ENCODE assay signal across 17 mouse cellular contexts in genomic region chr15:80303779-80304178, GRCm38 (mm10). TPM values are rescaled to one million over a fixed set of nuclear protein-coding genes. Genes with fewer than 3 reads are reported as not detected.
DNase-seq lines count a peak whose midpoint lies in the region; ATAC-seq and TF ChIP-seq lines count a peak whose summit lies in the region.
"Had no signal": no experiment of that assay in that cellular context is flagged by ENCODE, and none has a peak within 500 bp of the region (broad histone marks: within the 10 kb centered on the region; RNA-seq: fewer than 3 reads in every experiment).

No protein-coding gene starts in this region.

- H3K9me3 ChIP-seq in hindbrain, embryonic 10.5 days = no peaks in the 10 kb centered on the region
- H3K9me3 ChIP-seq in hindbrain, embryonic 11.5 days (ENCODE audit: control insufficient read depth, low read length) = no peaks in the 10 kb centered on the region
- H3K9me3 ChIP-seq: limb, embryonic 13.5 days; liver, embryonic 15.5 days; neural tube, embryonic 13.5 days had no signal

- peaks cover 16% of the 10 kb centered on the region for H3K4me1 ChIP-seq in hindbrain, embryonic 10.5 days (replicated peaks)
- no peaks in the 10 kb centered on the region for H3K4me1 ChIP-seq in hindbrain, embryonic 11.5 days (replicated peaks; ENCODE audit: control insufficient read depth, insufficient read depth, low read length)
- peaks cover 38% of the 10 kb centered on the region for H3K4me1 ChIP-seq in olfactory bulb, adult 2 months (ENCODE audit: control insufficient read depth, insufficient read depth, low read length)
- H3K4me1 ChIP-seq: limb, embryonic 13.5 days; liver, embryonic 15.5 days; neural tube, embryonic 13.5 days had no signal

- H3K27ac ChIP-seq in hindbrain, embryonic 10.5 days = 0 out of 2 replicates have a peak overlapping the region, but pooled peaks have one; percentile 10
- H3K27ac ChIP-seq in hindbrain, embryonic 11.5 days (ENCODE audit: low read depth, low read length) = no peak overlapping the region
- H3K27ac ChIP-seq in olfactory bulb, adult 2 months (ENCODE audit: insufficient read depth, low read depth, low read length) = peak overlapping the region; percentile 49
- H3K27ac ChIP-seq: limb, embryonic 13.5 days; liver, embryonic 15.5 days; neural tube, embryonic 13.5 days had no signal

- no peak overlapping the region for H3K9ac ChIP-seq in hindbrain, embryonic 11.5 days (ENCODE audit: low read depth, low read length)
- H3K9ac ChIP-seq: limb, embryonic 13.5 days; liver, embryonic 15.5 days; neural tube, embryonic 13.5 days had no signal

- TF ChIP-seq POLR2A in olfactory bulb, adult 2 months (IDR thresholded peaks at IDR 0.05; ENCODE audit: insufficient read depth, low read depth, low read length) = no peak

- CTCF ChIA-PET in Patski (lab: Charles Lee) = no interaction called here

- ATAC-seq in hindbrain, embryonic 11.5 days (ENCODE audit: low FRiP score) = no peak
- ATAC-seq in Patski = peak; percentile 17

- intact Hi-C loops in left cerebral cortex, postnatal 25 days (cut with DNase I) = no loop called here
- intact Hi-C loops in left cerebral cortex, postnatal 10 days (cut with DNase I) = no loop called here

- no peak overlapping the region for H3K4me2 ChIP-seq in hindbrain, embryonic 11.5 days (replicated peaks; ENCODE audit: low read depth, low read length)
- H3K4me2 ChIP-seq: heart, embryonic 11.5 days; limb, embryonic 13.5 days; liver, embryonic 15.5 days; neural tube, embryonic 13.5 days had no signal

- TF ChIP-seq CTCF in Patski (IDR thresholded peaks at IDR 0.05) = no peak
- no peak for TF ChIP-seq CTCF in olfactory bulb, adult 2 months (IDR thresholded peaks at IDR 0.05; ENCODE audit: insufficient read depth, low read depth, low read length)

- H3K36me3 ChIP-seq in hindbrain, embryonic 10.5 days = no peaks in the 10 kb centered on the region
- H3K36me3 ChIP-seq in hindbrain, embryonic 11.5 days (ENCODE audit: control insufficient read depth, insufficient read depth, low read length) = no peaks in the 10 kb centered on the region
- H3K36me3 ChIP-seq: limb, embryonic 13.5 days; liver, embryonic 15.5 days; neural tube, embryonic 13.5 days had no signal

- POLR2A ChIA-PET in Patski (lab: Charles Lee) = no interaction called here

- H3K27me3 ChIP-seq in hindbrain, embryonic 10.5 days (ENCODE audit: insufficient read depth, poor library complexity, severe bottlenecking) = peaks cover 4% of the 10 kb centered on the region; the same call in 1 of the 2 replicates
- H3K27me3 ChIP-seq in hindbrain, embryonic 11.5 days (ENCODE audit: control insufficient read depth, insufficient read depth, low read length) = no peaks in the 10 kb centered on the region
- H3K27me3 ChIP-seq in Patski = peaks cover 6% of the 10 kb centered on the region
- H3K27me3 ChIP-seq: limb, embryonic 13.5 days; liver, embryonic 15.5 days; neural tube, embryonic 13.5 days had no signal

- WGBS in hindbrain, embryonic 10.5 days = 76% methylated on average over 14 of the region's 14 CpGs
- 77% methylated on average over 14 of the region's 14 CpGs for WGBS in hindbrain, embryonic 11.5 days
- 51% methylated on average over 14 of the region's 14 CpGs for WGBS in olfactory bulb, adult 2 months

- H3K4me3 ChIP-seq in hindbrain, embryonic 10.5 days = no peak overlapping the region
- no peak overlapping the region for H3K4me3 ChIP-seq in hindbrain, embryonic 11.5 days (ENCODE audit: low read depth, low read length)
- H3K4me3 ChIP-seq in olfactory bulb, adult 2 months (ENCODE audit: insufficient read depth, low read depth, low read length) = no peak overlapping the region
- H3K4me3 ChIP-seq: limb, embryonic 13.5 days; liver, embryonic 15.5 days; neural tube, embryonic 13.5 days had no signal

- DNase-seq in hindbrain, embryonic 10.5 days (ENCODE audit: low spot score) = no peak
- DNase-seq in hindbrain, embryonic 11.5 days (ENCODE audit: low spot score) = no peak
- DNase-seq in left cerebral cortex, postnatal 25 days (ENCODE audit: low spot score in 2 of 2) = peak; percentile 46 to 85
- DNase-seq in left cerebral cortex, postnatal 10 days (ENCODE audit: extremely low spot score in 1 of 2, low spot score in 2 of 2) = no peak
- no peak for DNase-seq in Patski (ENCODE audit: low read depth, low spot score)
- no peak for DNase-seq in urinary bladder, postnatal 14 days (ENCODE audit: low spot score)
- DNase-seq: gastrocnemius, postnatal 36 days; lung, postnatal 10 days had no signal

- in situ Hi-C loops in Patski (cut with MboI; ENCODE audit: low pct_unique_long_range_greater_than_20kb) = no loop called here

RNA-seq across cellular contexts. Expression of gene Cacna1i, which starts 16.7 kb away (rescaled TPM):
- polyA plus RNA-seq in hindbrain, embryonic 10.5 days (2016; fragmentation: Nextera tagmentation; extraction: Ambion mirVana) = 0.01 and 0.04 TPM in 2 replicates
- 0.14 and 0.74 TPM in 2 replicates for polyA plus RNA-seq in hindbrain, embryonic 11.5 days (2014; fragmentation: Nextera tagmentation; extraction: Ambion mirVana)
- total RNA-seq in left cerebral cortex, postnatal 25 days (2021) = 10 to 100 TPM; 77.1 to 79.3 TPM
- total RNA-seq in left cerebral cortex, postnatal 10 days (2021) = 10 to 100 TPM; 82.6 to 84.8 TPM
- 0.03 TPM for polyA plus RNA-seq in Patski (2021)
- polyA plus RNA-seq in olfactory bulb, adult 2 months (2012; ENCODE audit: insufficient read depth, insufficient read length, low replicate concordance, missing spikeins) = not detected in 2 replicates
- total RNA-seq: megakaryocyte-erythroid progenitor cell, adult 5-6 weeks had no signal
- polyA plus RNA-seq: embryonic facial prominence, embryonic 11.5 days; intestine, embryonic 14.5 days; kidney, embryonic 14.5 days had no signal

RNA-seq across cellular contexts. Expression of gene Rps19bp1, which starts 39.7 kb away (rescaled TPM):
- polyA plus RNA-seq in hindbrain, embryonic 10.5 days (2016; fragmentation: Nextera tagmentation; extraction: Ambion mirVana) = 67.4 TPM in 2 replicates
- 68.0 and 71.4 TPM in 2 replicates for polyA plus RNA-seq in hindbrain, embryonic 11.5 days (2014; fragmentation: Nextera tagmentation; extraction: Ambion mirVana)
- total RNA-seq in left cerebral cortex, postnatal 25 days (2021) = 10 to 100 TPM; 38.8 to 41.4 TPM
- 10 to 100 TPM; 41.5 to 47.5 TPM for total RNA-seq in left cerebral cortex, postnatal 10 days (2021)
- 51.7 TPM for polyA plus RNA-seq in Patski (2021)
- polyA plus RNA-seq in olfactory bulb, adult 2 months (2012; ENCODE audit: insufficient read depth, insufficient read length, low replicate concordance, missing spikeins) = not detected in 2 replicates

RNA-seq across cellular contexts. Expression of gene Atf4, which starts 48.8 kb away (rescaled TPM):
- 111 TPM in 2 replicates for polyA plus RNA-seq in hindbrain, embryonic 10.5 days (2016; fragmentation: Nextera tagmentation; extraction: Ambion mirVana)
- 140 and 145 TPM in 2 replicates for polyA plus RNA-seq in hindbrain, embryonic 11.5 days (2014; fragmentation: Nextera tagmentation; extraction: Ambion mirVana)
- total RNA-seq in left cerebral cortex, postnatal 25 days (2021) = 100 to 1,000 TPM; 104 to 111 TPM
- 100 to 1,000 TPM; 100 to 110 TPM for total RNA-seq in left cerebral cortex, postnatal 10 days (2021)
- 403 TPM for polyA plus RNA-seq in Patski (2021)
- polyA plus RNA-seq in olfactory bulb, adult 2 months (2012; ENCODE audit: insufficient read depth, insufficient read length, low replicate concordance, missing spikeins) = not detected in 2 replicates

Comparison
In these comparisons a context has a peak if more than half of its experiments do, and no peak if none do; other contexts are left out.
1. DNase-seq: peak in left cerebral cortex, postnatal 25 days (2 of 2); none in hindbrain, embryonic 10.5 days (single experiment), hindbrain, embryonic 11.5 days (single experiment), left cerebral cortex, postnatal 10 days (0 of 2), Patski (single experiment) and urinary bladder, postnatal 14 days (single experiment).